Mouse (Mus musculus): Measurements from ENCODE around the gene Tob2. TPM values are rescaled to one million over a fixed set of nuclear protein-coding genes. Genes with fewer than 3 reads are reported as not detected.

Tob2 gene
- total and polyA plus RNA-seq, 3 experiments, result 5.6 to 25.3 (median 22.0) TPM

- TF ChIP-seq KAT2A (IDR thresholded peaks at IDR 0.05; ENCODE audit: insufficient replicate concordance, low read length) (peak; percentile 99), CHD1 (IDR thresholded peaks at IDR 0.05; ENCODE audit: low read depth, low read length) (0 out of 2 replicates have a peak, but pooled peaks have one; percentile 21), POLR2A (IDR thresholded peaks at IDR 0.05; ENCODE audit: low read depth, low read length) (peak; percentile 100), ELF1 (IDR thresholded peaks at IDR 0.05; ENCODE audit: low read depth, low read length) (no peak; the same call in none of the 2 replicates), USF1 (IDR thresholded peaks at IDR 0.05; ENCODE audit: low read depth, low read length) (no peak; the same call in 1 of the 2 replicates), ZMIZ1 (IDR thresholded peaks at IDR 0.05; ENCODE audit: low read depth, low read length) (peak; percentile 98), GABPA (IDR thresholded peaks at IDR 0.05; ENCODE audit: insufficient replicate concordance, low read depth, low read length) (no peak), RAD21 (IDR thresholded peaks at IDR 0.05; ENCODE audit: low read depth, low read length) (no peak), TCF12 (IDR thresholded peaks at IDR 0.05; ENCODE audit: low read depth, low read length) (peak; percentile 99), CHD2 (IDR thresholded peaks at IDR 0.05; ENCODE audit: low read length) (peak; percentile 94), TBP (conservative IDR thresholded peaks at IDR 0.05; ENCODE audit: low read depth, low read length) (peak; percentile 97), POLR2AphosphoS2 (IDR thresholded peaks at IDR 0.05; ENCODE audit: low read depth, low read length) (peak; percentile 99), MAZ (IDR thresholded peaks at IDR 0.05; ENCODE audit: low read depth, low read length) (peak; percentile 100), NRF1 (IDR thresholded peaks at IDR 0.05; ENCODE audit: low read depth, low read length) (peak; percentile 72), MAX (IDR thresholded peaks at IDR 0.05; ENCODE audit: low read length) (peak; percentile 87), MXI1 (IDR thresholded peaks at IDR 0.05; ENCODE audit: low read depth, low read length) (peak; percentile 92), JUN (IDR thresholded peaks at IDR 0.05; ENCODE audit: insufficient read depth, low read depth, low read length) (no peak), NELFE (IDR thresholded peaks at IDR 0.05; ENCODE audit: low read depth, low read length) (peak; percentile 99), EP300 (IDR thresholded peaks at IDR 0.05; ENCODE audit: low read length) (0 out of 2 replicates have a peak, but pooled peaks have one; percentile 16), UBTF (IDR thresholded peaks at IDR 0.05; ENCODE audit: low read depth, low read length) (peak; percentile 93), MYC (IDR thresholded peaks at IDR 0.05; ENCODE audit: low read depth, low read length) (peak; percentile 80; the same call in 1 of the 2 replicates), ETS1 (conservative IDR thresholded peaks at IDR 0.05; ENCODE audit: low read depth, low read length) (no peak; the same call in none of the 2 replicates), RCOR1 (conservative IDR thresholded peaks at IDR 0.05; ENCODE audit: low read depth, low read length) (0 out of 2 replicates have a peak, but pooled peaks have one; percentile 58), MEF2A (IDR thresholded peaks at IDR 0.05; ENCODE audit: borderline replicate concordance, low read depth, low read length) (peak; percentile 73), E2F4 (IDR thresholded peaks at IDR 0.05; ENCODE audit: insufficient replicate concordance, low read depth, low read length) (0 out of 2 replicates have a peak, but pooled peaks have one; percentile 62), CTCF (conservative IDR thresholded peaks at IDR 0.05 in 1 of 2, IDR thresholded peaks at IDR 0.05 in 1 of 2; ENCODE audit: low read depth in 2 of 2, low read length in 2 of 2) (no peak), IRF4 (IDR thresholded peaks at IDR 0.05; ENCODE audit: low read depth, low read length) (peak; percentile 70; the same call in 1 of the 2 replicates), SIN3A (IDR thresholded peaks at IDR 0.05; ENCODE audit: low read length) (peak; percentile 98), ZKSCAN1 (IDR thresholded peaks at IDR 0.05; ENCODE audit: borderline replicate concordance, low read depth, low read length) (peak; percentile 76; the same call in 1 of the 2 replicates), JUND (conservative IDR thresholded peaks at IDR 0.05; ENCODE audit: low read depth, low read length) (no peak), MAFK (IDR thresholded peaks at IDR 0.05; ENCODE audit: insufficient replicate concordance, low read length) (no peak; the same call in 1 of the 2 replicates), ZNF384 (IDR thresholded peaks at IDR 0.05; ENCODE audit: low read depth, low read length) (peak; percentile 79; the same call in 1 of the 2 replicates), ZC3H11A (IDR thresholded peaks at IDR 0.05; ENCODE audit: low read depth, low read length) (no peak), USF2 (conservative IDR thresholded peaks at IDR 0.05; ENCODE audit: low read depth, low read length) (no peak), HCFC1 (IDR thresholded peaks at IDR 0.05; ENCODE audit: low read depth, low read length) (peak; percentile 78), BHLHE40 (IDR thresholded peaks at IDR 0.05; ENCODE audit: low read depth, low read length) (peak; percentile 68), SMC3 (IDR thresholded peaks at IDR 0.05; ENCODE audit: low read depth, low read length) (no peak), PAX5 (IDR thresholded peaks at IDR 0.05; ENCODE audit: low read length) (no peak)
- Histone ChIP-seq H3K4me3 (replicated peaks in 1 of 3; ENCODE audit: low read depth in 2 of 3, low read length in 2 of 3, poor library complexity in 1 of 3) (peak overlapping the region; percentile 74 to 89 (median 89)), H3K4me1 (ENCODE audit: control insufficient read depth in 1 of 2, insufficient read depth in 2 of 2) (peaks cover 3 to 22% of the 10 kb centered on the region in 2 experiments; a peak in 2 of 4 replicates), H3K9ac (ENCODE audit: insufficient read depth, low read depth) (peak overlapping the region; percentile 85), H3K36me3 (replicated peaks in 1 of 2; ENCODE audit: control insufficient read depth in 1 of 2, insufficient read depth in 1 of 2, low read length in 1 of 2) (peaks cover 3 to 19% of the 10 kb centered on the region in 2 experiments), H3K9me3 (replicated peaks; ENCODE audit: low read length) (no peaks in the 10 kb centered on the region), H3K27ac (ENCODE audit: insufficient read depth, low read depth) (peak overlapping the region; percentile 86), H3K27me3 (replicated peaks) (no peaks in the 10 kb centered on the region), H3K79me2 (replicated peaks; ENCODE audit: control insufficient read depth, extremely low read depth, insufficient read depth, poor library complexity, severe bottlenecking) (peaks cover 38% of the 10 kb centered on the region), H3K4me2 (ENCODE audit: insufficient read depth, low read depth, poor library complexity, severe bottlenecking) (peak overlapping the region; percentile 58)
- in situ Hi-C loops (cut with MboI; ENCODE audit: low pct_ligation_motif_present, low pct_unique_long_range_greater_than_20kb, low sequenced_read_pairs), result no loop called here
- dilution Hi-C loops (cut with MboI; ENCODE audit: extremely low pct_ligation_motif_present, extremely low pct_unique_long_range_greater_than_20kb, low sequenced_read_pairs), result no loop called here
- DNase-seq (ENCODE audit: extremely low read depth), result peak; percentile 88
Observed at GRCm38 (mm10) chr15:81858138-81858516, 469 bp downstream of the Tob2 start.

Measured in CH12.LX (cell line).